Mouse (Mus musculus) megakaryocyte progenitor cell, adult 5-6 weeks (primary cell): ENCODE measurements around the gene Dpf3. TPM values are rescaled to one million over a fixed set of nuclear protein-coding genes. Genes with fewer than 3 reads are reported as not detected.

ENCODE experiments used
- ATAC-seq: replicated peaks from 2 replicates; pipeline ENCODE4 v1.8.0; 2016; ENCODE audit warnings: mild to moderate bottlenecking, moderate TSS enrichment, inconsistent platforms; ENCODE audit not compliant: poor library complexity
- total RNA-seq, 2 experiments: library from RNA; stranded (forward) in 1 of 2; stranded (reverse) in 1 of 2; fragments of 157-497, 149-512 nt in 1 of 2; fragments of 200-1000 nt in 1 of 2; gene quantifications; 2 replicates each; pipeline versions ENCODE4 v1.2.3 to v1.2.4; 2015 to 2017

Dpf3 gene
- total RNA-seq, 2 experiments from 2014 or later = 2.1 to 2.8 TPM

GRCm38 (mm10) chr12:83233651-83234050, 253.9 kb downstream of the Dpf3 start:
- ATAC-seq = no peak

- no peak for ATAC-seq
These were observed 254.6 kb downstream of the Dpf3 start for GRCm38 (mm10) chr12:83232916-83233315.

- ATAC-seq = 0 out of 2 replicates have a peak, but pooled peaks have one; percentile 52
These were observed 256.3 kb downstream of the Dpf3 start for GRCm38 (mm10) chr12:83231258-83231657.

- no peak for ATAC-seq
These were observed 257.8 kb downstream of the Dpf3 start for GRCm38 (mm10) chr12:83229683-83230082.

GRCm38 (mm10) chr12:83227014-83227413, 260.5 kb downstream of the Dpf3 start:
- ATAC-seq = no peak

- peak; percentile 37; the same call in 1 of the 2 replicates for ATAC-seq
These were observed 266.6 kb downstream of the Dpf3 start for GRCm38 (mm10) chr12:83220964-83221363.

GRCm38 (mm10) chr12:83213879-83214341, 273.6 kb downstream of the Dpf3 start:
- ATAC-seq = no peak

- no peak for ATAC-seq
These were observed 275.5 kb downstream of the Dpf3 start for GRCm38 (mm10) chr12:83211976-83212375.

GRCm38 (mm10) chr12:83211146-83211822, 276.2 kb downstream of the Dpf3 start:
- no peak for ATAC-seq

- no peak for ATAC-seq
These were observed 276.8 kb downstream of the Dpf3 start for GRCm38 (mm10) chr12:83210735-83211134.

- no peak for ATAC-seq
These were observed 277.2 kb downstream of the Dpf3 start for GRCm38 (mm10) chr12:83210294-83210693.

- ATAC-seq = no peak
These were observed 278.1 kb downstream of the Dpf3 start for GRCm38 (mm10) chr12:83209461-83209860.

- no peak for ATAC-seq
These were observed 278.7 kb downstream of the Dpf3 start for GRCm38 (mm10) chr12:83208841-83209240.

- ATAC-seq = no peak
These were observed 279.5 kb downstream of the Dpf3 start for GRCm38 (mm10) chr12:83208011-83208410.

- no peak for ATAC-seq
These were observed 280.0 kb downstream of the Dpf3 start for GRCm38 (mm10) chr12:83207481-83207880.

GRCm38 (mm10) chr12:83206866-83207265, 280.6 kb downstream of the Dpf3 start:
- no peak for ATAC-seq

GRCm38 (mm10) chr12:83204361-83204760, 283.2 kb downstream of the Dpf3 start:
- ATAC-seq = no peak

GRCm38 (mm10) chr12:83201674-83202073, 285.8 kb downstream of the Dpf3 start:
- ATAC-seq = no peak

GRCm38 (mm10) chr12:83180561-83180960, 307.0 kb downstream of the Dpf3 start:
- no peak for ATAC-seq

GRCm38 (mm10) chr12:83179860-83180259, 307.7 kb downstream of the Dpf3 start:
- ATAC-seq = no peak

GRCm38 (mm10) chr12:83178770-83179169, 308.7 kb downstream of the Dpf3 start:
- no peak for ATAC-seq

GRCm38 (mm10) chr12:83169495-83170209, 317.9 kb downstream of the Dpf3 start:
- peak; percentile 78 for ATAC-seq
